Mouse (Mus musculus) skeletal muscle tissue, postnatal 0 days (tissue): ENCODE results near the gene Olfr1080. TPM values are rescaled to one million over a fixed set of nuclear protein-coding genes. Genes with fewer than 3 reads are reported as not detected.

Experiments
- polyA plus RNA-seq: library from polyadenylated mRNA; unstranded; fragments of >200 nt; fragmentation: Nextera tagmentation; extraction: Ambion mirVana; gene quantifications from 2 replicates; pipeline ENCODE4 v1.2.1, GENCODE M21; 2015

Olfr1080 gene
- polyA plus RNA-seq = not detected in 2 replicates

DNA sequence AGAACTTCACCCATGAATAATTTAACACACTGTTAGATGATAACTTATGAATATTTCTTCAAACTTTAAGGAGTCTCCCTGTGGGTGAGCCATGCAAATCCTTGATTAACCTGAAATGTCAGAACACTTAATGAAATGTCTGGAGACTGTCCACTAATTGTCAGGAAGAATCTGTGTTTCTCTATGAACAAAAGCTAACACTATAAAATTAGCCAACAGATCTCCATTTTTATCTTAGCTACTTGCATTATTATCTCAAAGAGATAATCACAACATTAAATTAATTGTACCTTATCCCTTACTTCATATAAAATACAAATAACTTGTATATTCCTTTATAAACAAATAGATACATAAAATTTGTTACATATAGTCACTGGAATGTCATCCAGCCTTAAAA is at the start of gene Olfr1080:
Olfr1080 (minus strand) TSS at position 101 of the 400 bp plus-strand sequence.

DNA sequence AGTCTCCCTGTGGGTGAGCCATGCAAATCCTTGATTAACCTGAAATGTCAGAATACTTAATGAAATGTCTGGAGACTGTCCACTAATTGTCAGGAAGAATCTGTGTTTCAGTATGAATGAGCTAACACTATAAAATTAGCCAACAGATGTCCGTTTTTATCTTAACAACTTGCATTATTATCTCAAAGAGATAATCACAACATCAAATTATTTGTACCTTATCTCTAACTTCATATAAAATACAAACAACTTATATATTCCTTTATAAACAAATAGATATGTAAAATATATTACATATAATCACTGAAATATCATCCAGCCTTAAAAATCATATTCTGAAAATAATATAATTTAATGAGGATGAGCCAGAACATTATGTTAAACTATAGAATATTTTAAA is 40.8 kb upstream of the Olfr1080 start, which contains the start of gene Olfr1082:
Olfr1082 (minus strand) TSS at position 101 of the 400 bp plus-strand sequence.

DNA sequence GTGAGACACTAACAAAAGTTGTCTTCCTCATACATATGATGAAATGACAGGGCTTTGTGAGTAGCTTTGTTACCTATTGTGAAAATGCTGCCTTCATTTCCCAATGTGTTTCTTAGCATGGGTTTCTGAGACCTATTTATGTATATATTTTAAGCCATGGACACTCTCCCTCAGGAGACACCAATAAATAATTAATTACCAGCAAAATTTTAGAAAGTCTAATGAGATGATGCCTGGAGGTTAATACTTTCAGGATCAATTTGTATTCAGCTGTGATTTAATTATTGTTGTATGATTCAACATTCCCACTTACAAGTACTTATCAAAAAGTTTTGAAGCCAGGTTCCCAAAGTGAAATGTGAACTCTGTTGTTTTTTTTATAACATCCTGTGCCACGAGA is 15.7 kb downstream of the Olfr1080 start, which contains the start of gene Olfr1079:
Olfr1079 (minus strand) TSS at position 101 of the 400 bp plus-strand sequence.

DNA sequence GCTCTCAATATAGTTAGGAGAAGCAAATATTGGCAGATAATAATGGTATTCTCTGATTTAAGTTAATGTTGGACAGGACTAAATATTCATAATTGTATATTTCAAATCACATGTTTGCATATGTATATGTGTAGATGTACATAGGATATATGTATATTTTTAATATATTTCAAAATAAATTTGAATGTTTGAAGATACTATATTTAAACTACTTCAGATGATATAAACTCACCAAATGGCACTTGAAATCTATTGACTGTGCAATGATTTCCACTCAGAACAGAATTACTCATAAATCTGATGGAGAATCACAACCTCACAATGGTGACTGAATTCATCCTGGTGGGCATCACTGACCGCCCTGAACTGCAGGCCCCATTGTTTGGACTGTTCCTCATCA is 49.9 kb downstream of the Olfr1080 start, which contains the start of gene Olfr1076:
Olfr1076 (plus strand) TSS at position 301 of the 400 bp plus-strand sequence.

Other genes with a start within 250 kb of the Olfr1080 start
- gene Olfr1053, start 243.0 kb downstream of the Olfr1080 start, polyA plus RNA-seq = not detected in 2 replicates
- not detected in 2 replicates for gene Olfr1054, start 222.8 kb downstream of the Olfr1080 start, polyA plus RNA-seq
- gene Olfr1055, start 208.0 kb downstream of the Olfr1080 start, polyA plus RNA-seq = not detected in 2 replicates
- not detected in 2 replicates for gene Olfr1056, start 195.8 kb downstream of the Olfr1080 start, polyA plus RNA-seq
- not detected in 2 replicates for gene Olfr1057, start 179.8 kb downstream of the Olfr1080 start, polyA plus RNA-seq
- gene Olfr1058, start 169.7 kb downstream of the Olfr1080 start, polyA plus RNA-seq = not detected in 2 replicates
- not detected in 2 replicates for gene Olfr1061, start 144.2 kb downstream of the Olfr1080 start, polyA plus RNA-seq
- not detected in 2 replicates for gene Olfr1062, start 131.5 kb downstream of the Olfr1080 start, polyA plus RNA-seq
- not detected in 2 replicates for gene Olfr1065, start 107.6 kb downstream of the Olfr1080 start, polyA plus RNA-seq
- not detected in 2 replicates for gene Olfr1066, start 102.0 kb downstream of the Olfr1080 start, polyA plus RNA-seq
- gene Olfr228, start 70.8 kb downstream of the Olfr1080 start, polyA plus RNA-seq = not detected in 2 replicates
- not detected in 2 replicates for gene Olfr1076, start 49.8 kb downstream of the Olfr1080 start, polyA plus RNA-seq
- not detected in 2 replicates for gene Olfr1079, start 15.8 kb downstream of the Olfr1080 start, polyA plus RNA-seq
- gene Olfr1082, start 40.7 kb upstream of the Olfr1080 start, polyA plus RNA-seq = not detected in 2 replicates
- gene Olfr1084, start 81.5 kb upstream of the Olfr1080 start, polyA plus RNA-seq = not detected in 2 replicates
- gene Olfr1085, start 103.8 kb upstream of the Olfr1080 start, polyA plus RNA-seq = not detected in 2 replicates
- gene Olfr1086, start 121.9 kb upstream of the Olfr1080 start, polyA plus RNA-seq = not detected in 2 replicates
- gene Olfr1087, start 140.2 kb upstream of the Olfr1080 start, polyA plus RNA-seq = not detected in 2 replicates
- gene Olfr1089, start 175.5 kb upstream of the Olfr1080 start, polyA plus RNA-seq = not detected in 2 replicates
- gene Olfr1090, start 200.8 kb upstream of the Olfr1080 start, polyA plus RNA-seq = not detected in 2 replicates
- not detected in 2 replicates for gene Olfr1093, start 224.2 kb upstream of the Olfr1080 start, polyA plus RNA-seq